Mouse (Mus musculus): ENCODE measurements around the gene Tnnt2.
A peak's percentile ranks its signal among the peaks of the same experiment; 100 is the strongest.

The Tnnt2 gene

DNA sequence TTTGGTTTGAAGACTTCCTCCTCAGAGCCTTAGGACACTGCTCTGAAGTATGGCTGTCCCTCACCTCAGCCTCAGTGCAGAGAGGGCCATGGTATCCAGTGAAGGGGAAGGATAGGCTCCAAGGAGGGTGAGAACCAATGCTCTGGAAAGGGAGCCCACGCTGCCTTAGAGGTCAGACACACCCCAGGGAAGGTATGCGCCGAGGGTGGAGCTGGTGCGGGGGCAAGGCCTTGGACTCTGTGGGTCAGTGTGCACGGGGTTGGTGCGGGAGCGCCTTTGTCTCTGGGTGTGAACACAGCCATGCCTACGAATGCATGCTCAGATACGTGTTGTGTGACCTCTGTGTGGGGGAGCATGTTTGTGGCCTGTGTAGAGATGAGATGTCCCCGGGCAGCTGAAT, 16.1 kb upstream of the Tnnt2 start:
- no peak for DNase-seq

DNA sequence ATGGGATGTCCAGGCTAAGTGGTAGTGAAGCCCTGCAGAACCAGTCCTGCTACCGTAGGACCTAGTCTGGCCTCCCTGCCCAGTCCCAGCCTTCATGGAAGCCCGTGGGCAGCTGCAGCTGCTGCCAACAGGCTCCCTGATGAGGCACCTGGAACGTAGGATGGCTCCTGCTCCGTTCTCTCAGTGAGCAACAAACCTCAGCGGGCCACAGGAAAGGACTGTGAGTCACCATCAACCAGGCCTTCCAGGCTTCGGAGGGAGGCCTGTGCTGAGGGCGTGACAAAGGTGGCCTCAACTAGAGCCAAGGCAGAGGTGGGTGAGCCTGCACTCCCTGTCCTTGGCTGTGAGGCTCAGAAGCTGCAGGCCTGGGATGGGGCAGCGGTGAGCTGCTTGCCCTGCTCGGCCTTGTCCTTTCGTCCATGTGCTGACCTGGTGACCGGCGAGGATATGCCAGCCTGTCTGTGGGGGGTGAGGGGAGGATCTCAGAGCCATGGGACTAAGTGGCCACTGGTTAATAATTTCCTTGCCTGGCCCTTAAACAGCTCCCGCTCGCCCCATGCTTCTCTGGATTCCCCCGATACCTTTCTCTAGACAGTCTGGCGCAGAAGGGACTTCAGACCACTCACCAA, 15.3 kb upstream of the Tnnt2 start:
- DNase-seq, result no peak

DNA sequence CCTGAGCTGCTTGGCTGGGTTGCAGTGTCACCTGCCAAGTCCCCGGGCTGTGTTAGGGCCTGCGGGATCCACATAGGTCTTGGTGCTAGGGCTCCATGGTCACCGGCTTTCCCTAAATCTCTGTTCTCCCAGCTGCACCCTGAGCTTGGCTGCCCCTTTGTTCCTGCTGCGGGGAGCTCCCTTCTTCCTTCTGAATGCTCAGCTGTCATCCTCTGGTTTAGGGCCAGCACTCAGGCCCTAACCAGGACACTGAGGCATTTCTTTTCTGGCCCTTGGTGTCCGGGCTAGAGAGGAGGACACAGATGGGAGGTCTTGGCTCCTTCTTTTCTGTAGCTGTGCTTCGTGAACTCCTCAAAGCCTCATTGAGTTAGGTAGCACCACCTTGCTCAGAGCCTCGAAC, 14.4 kb upstream of the Tnnt2 start:
- peak in 1 of 2 experiments; percentile 29 for DNase-seq

DNA sequence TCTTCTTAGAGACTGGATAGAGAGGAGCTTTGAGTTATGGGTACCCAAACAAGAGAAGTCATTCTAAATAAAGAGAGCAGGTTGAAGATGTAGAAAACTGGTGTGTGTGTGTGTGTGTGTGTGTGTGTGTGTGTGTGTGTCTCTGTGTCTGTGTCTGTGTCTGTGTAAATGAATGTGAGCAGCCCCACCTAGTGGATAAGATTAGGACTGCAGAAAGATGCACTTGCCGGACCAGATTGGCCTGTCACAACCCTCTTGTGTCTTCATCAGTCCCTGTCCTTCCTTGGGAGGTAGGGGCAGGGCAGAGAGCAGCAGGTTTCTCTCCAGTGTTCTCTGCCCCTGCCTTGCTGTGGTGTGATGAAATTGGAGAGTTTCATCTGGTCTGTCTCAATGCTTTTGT, 7.2 kb upstream of the Tnnt2 start:
- DNase-seq, result peak; percentile 45 to 52

DNA sequence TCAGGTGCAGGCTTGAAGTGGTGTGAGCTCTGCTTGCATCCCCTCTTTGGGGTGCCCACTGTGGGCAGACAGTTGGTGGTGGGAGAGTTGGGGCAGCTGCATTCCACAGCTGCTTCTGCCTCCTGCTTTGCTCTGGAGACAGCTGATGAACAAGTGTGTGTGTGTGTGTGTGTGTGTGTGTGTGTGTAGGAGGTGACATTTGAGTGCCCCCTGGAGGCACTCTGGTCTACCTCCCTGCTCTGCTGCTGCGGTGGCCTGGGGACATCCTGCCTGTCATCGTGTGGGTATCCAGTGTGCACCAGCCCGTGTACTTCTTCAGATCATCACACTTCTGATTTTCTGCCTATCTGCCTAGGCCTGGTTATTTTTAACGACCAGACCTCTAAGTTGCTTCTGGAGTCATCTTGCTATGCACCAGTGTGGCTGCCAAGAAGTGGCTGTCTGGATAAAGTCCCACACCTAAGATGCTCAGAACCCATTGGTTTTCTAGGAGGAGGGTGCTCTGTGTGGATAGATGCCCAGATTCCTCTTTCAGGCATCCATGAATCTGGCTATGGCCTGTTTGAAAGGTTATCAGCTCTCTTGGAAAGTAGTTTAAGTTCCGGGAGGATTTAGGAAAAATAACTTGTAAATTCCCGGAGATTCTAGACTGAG, 1.8 kb upstream of the Tnnt2 start:
- no peak for DNase-seq

DNA sequence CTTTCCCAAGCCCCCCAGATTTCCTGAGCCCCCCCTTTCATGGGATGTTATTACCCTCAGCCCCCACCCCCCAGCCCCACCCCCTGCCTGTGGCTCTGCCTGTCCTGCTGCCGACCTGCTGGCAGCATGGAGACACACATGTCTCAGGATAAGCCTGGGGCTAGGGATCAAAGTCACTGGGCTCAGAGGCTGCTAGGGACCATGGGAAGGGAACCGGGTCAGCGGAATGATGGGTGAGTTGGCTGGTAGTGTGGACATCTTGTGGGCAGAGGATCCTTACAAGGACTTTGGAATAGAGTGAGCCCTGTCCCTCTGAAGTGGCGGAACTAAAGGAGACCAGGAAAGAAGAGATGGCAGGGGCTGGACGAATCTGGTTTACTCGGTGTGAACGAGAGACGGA, 1.2 kb upstream of the Tnnt2 start:
- no peak for DNase-seq

DNA sequence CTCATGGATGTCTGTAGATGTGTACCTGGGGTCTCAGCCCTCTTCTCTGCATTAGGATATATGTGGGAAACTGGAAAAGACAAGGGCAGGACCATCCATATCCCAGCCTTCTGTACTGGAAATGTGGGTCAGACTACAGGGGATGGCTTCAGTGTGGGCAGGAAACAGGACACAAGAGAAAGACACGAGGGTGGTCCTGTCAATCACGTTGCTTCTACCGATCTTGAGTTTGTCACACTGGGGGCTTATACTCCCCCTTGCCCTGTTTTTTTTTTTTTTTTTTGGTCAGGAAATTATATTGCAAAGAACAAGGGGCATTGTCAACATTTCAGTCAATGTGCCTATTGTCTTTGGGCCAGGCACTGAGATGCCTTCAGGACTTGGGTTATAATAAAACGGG, 2.5 kb downstream of the Tnnt2 start:
- DNase-seq, result no peak

DNA sequence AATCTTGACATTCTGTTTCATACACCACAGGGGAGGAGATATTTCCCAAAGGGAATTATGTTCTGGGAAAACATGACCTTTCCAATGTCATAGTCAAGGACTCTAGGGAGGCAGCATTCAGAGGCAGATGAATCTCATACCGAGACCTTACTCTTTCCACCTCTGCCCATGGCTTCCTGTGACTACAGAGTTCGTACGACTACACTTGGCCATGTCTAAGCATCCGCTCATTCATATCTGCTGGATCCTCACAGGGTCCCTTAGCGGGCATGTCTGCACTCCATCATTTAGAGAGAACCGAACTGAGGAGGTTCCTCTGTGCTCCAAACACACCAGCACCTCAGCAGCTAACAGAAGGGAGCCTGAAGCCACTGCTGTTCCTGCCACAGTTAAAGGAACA, 2.9 kb downstream of the Tnnt2 start:
- no peak for DNase-seq

DNA sequence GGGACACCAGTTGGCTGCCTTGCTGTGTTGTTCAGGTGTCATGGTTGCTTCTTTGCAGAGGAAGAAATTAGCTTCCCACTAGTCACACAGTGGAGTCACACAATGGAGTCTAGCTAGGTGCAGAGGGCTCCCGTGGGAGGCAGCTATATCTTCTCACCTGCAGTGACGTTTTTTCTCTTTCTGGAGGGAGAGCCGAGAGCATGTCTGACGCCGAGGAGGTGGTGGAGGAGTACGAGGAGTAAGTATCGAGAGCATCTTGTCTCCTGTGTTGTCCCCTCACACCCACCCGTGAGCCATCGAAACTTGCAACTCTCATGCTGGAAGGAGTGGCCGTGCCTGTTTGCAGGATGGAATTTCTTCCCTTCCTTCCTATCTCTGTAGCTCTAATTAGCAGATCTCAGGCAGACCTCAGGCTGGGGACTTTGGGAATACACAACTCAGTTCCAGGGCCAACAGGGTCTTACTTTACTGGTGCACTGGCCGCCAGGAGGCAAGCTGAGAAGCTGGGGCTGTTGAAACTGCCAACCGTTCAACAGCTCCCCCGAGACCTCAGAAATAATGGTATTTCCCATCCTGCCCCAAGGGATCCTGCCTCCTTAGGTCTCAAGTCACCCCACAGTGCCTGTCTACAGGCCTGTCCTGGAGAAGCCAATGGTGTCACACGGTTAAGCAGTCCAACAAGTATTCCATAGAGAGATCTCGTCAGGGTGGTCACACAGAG, 4.7 kb downstream of the Tnnt2 start:
- DNase-seq, result no peak

DNA sequence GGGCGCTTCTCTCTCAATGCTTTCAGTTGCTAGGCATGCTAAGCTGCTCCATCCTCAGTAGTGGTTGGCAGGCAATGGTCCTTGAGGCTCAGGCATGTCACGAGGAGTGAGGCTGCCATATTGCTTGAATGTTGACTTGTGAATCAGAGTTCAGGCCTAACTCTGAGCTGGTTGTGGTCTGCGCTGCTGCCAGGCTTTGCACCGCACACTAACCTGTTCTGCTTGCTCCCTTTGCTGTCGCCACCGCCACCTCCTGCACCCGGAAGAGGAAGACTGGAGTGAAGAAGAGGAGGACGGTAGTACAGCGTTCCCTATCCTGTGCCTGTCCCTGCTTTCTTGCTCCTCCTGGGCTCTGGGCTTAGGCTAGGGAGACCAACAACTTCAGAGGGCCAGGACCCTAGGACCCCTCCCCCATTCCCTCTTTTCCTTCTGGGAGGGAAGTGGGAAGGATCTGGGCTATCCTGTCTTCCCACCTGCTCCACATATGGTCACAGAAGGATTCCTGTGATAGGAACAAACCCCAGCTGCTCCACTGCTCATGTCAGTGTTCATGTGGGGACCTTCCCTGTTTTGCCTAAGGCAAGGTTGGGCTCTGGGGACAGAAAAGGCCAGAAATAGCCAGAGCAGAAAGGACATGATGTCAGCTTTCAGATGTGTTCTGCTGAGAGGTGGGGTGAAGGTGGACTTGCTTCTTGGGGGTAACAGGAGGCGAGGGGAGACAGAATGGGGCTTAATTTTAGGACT, 7.5 kb downstream of the Tnnt2 start:
- no peak for DNase-seq

DNA sequence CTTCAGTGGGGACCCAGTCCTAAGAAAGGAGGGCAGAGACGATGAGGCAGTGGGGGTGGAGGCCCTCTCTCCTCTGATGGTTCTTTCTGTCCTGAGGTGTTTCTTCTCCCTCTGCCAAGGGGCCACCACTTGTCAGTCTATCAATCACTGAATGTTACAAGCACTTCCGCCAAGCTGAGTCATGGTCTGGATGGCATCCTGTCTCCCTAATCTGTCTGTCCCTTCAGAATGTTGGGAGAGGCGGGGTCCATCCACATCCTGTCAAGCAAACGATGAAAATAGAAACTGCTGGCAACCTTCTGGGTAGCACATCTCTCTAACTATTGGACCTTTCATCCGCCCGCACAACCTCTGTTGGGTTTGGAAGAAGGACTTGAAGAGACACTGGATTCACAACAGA, 8.3 kb downstream of the Tnnt2 start:
- no peak for DNase-seq

DNA sequence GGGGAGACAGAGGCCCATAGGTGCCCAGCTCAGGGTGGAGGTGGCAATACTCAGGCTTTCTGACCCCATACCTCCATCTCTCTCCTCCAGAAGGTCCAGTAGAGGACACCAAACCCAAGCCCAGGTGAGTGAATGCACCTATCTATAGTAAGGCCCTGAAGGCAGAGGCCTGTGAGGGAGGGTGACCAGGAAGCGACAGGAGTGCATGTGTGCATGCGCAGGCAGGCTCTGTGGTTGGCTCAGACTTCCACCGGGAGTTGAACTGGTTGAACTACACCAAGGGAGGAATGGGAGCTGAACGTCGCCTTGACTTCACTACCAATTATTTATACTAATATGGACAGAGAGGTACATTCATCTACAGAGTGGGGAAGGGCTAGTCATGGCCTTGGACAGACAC, 10.5 kb downstream of the Tnnt2 start:
- no peak for DNase-seq

DNA sequence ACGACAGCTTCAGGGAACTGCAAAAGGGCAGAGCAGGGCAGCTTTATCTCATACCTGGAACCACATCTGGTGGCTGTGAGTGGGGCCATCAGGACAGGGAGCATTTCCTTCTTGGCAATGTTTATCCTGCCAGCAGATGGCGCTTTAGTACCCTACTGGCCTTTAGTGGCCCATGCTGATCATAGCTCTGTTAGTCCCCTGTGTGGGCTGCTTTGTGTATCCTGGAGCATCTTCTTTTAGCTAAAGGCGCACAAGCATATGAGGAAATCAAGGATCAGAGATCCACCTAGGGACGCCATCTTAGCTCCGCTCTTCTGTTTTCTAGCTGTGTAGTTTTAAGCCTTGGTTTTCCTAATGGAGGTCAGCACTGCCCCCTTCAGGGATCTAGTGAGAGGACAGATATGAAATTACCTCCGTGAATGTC, 11.0 kb downstream of the Tnnt2 start:
- DNase-seq, result peak; percentile 57 to 64

DNA sequence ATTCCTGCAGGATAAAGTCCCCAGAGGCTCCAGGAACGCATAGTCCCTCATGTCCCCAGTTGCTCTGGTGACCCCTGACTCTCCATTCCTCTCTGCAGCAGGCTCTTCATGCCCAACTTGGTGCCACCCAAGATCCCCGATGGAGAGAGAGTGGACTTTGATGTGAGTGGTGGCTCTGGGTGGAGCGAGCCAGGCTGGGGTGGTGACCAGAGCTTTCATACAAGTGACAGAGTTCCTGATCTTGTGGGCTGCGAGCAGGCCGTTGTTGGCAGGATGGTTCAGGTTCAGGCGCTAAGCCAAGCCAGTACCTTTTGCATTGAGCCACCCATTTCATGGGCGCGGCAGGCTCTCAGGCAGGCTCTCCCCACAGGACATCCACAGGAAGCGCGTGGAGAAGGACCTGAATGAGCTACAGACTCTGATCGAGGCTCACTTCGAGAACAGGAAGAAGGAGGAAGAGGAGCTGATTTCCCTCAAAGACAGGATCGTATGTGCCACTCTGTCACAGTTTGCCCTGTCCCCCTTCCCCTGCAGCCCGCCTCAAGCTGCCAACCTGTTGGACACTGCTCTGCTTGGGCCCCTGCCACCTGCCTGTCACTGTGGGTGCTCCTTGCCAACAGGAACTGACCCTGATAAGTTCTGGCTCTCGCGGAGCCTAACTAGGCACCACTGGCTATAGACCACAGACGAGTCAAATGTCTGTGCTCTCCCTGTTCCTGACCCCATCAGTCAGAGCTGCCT, 11.6 kb downstream of the Tnnt2 start:
- peak; percentile 43 to 55 for DNase-seq

DNA sequence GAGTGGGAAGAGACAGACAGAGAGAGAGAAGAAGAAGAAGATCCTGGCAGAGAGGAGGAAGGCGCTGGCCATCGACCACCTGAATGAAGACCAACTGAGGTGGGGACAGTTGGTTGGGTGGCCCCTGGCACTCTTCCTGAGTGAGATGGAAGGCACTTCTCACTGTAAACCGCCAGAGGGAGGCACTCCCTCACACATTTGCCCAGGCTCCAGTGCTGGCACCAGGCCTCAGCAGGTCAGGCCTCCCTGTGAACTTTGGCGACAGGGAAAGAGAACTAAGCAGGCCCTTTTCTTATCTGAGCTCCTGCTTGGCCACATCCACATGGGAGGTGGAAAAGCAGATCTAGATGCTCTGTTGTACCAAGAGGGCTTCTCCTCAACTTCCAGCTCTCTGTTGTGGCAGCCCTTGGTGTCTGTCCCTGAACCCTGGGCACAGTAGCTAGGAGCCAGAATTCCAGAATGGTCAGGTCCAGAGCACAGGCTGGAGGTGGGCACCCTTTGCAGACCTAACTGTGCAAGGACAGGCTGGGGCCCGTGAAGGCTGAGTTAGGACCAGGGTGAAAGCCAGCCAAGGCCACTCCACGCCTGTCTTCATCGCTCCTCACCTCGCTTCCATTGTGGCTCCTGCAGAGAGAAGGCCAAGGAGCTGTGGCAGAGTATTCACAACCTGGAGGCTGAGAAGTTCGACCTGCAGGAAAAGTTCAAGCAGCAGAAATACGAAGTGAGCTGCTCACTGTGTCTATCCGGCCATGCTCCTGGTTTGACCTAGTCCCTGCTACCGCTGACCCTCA, 14.8 kb downstream of the Tnnt2 start:
- DNase-seq, result peak; percentile 62 to 65

DNA sequence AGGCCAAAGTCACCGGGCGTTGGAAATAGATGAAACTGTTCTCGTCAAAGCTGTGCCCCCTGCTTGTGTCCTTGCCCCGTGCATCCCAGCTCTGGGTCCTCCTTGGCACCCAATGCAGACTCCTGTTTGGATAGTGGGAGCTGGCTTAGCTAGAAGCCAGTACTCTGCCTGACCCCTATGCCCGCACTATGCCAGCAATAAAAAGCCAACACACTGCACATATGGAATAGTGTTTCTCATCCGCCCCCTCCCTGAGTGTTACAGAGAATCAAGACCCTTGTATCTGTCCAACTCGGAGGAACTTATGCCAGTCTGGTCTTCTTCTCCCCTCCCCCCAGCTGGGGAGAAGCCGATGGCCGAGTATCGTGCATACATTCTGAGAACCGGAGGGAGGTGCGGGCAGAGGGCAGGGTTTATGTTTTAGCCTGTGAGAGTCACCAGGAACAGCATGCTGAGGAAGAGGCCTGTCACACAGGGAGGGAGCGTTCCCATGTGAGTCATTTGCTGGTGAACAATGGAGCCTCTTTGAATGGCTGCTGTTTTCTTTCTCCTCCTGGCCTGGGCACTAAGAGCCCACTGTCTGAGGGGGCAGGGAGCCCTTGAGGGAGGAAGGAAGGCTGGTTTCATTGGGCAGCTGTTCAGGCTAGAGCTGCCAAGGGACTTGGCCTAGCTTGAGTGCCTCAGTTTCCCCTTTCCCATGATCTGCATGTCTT, 16.0 kb downstream of the Tnnt2 start:
- no peak for DNase-seq

DNA sequence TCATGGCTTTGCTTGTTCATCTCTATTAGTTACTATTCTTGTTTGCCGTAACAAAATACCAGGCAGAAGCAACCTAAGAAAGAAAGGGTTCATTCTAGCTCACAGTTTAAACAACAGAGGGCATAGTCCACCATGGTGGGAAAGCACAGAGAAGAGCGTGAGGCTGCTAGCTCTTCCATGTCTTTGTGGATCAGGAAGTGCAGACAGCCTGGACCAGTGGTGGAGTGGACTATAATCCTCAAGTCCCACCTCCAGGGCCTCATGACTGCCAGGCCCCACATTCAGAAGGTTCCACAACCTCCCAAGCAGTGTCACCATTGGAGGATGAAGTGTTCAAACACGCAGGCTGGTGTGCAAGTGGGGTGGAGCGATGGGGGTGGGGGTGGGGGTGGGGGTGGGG, 17.0 kb downstream of the Tnnt2 start:
- no peak for DNase-seq

DNA sequence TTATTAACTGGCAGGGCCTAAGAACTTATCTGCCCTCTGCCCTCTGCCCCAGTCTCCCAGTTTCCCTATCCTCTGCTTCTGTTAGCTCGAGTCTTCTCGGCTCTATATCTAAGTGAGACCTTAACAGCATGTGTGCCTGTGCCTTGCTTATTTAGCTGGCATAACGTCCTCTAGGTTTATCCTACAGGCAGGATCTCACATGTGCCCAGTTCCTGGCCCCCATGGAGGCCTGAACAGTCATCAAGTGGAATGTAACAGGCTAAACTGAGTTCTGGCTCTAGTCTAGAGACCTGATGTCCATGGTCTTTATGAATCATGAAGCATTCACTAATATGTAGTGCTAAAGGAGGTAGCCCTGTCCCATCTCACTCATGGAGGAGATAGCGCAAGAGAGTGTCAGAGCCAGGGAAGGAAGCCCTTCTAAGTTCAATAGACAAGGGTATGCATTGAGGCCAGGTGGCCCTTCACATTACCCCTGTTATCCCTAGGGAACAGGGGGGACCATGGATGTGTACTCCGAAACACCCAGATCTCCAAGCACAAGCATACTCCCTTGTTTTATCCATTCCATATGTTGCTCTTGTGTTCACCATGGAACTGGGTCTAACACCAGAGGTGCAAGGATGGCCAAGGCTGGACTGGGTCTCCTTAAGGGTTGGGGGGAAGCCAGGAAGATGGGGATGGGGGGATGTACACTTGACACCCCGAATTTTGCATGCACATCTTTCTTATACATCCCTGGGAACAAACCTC, 18.6 kb downstream of the Tnnt2 start:
- no peak for DNase-seq

DNA sequence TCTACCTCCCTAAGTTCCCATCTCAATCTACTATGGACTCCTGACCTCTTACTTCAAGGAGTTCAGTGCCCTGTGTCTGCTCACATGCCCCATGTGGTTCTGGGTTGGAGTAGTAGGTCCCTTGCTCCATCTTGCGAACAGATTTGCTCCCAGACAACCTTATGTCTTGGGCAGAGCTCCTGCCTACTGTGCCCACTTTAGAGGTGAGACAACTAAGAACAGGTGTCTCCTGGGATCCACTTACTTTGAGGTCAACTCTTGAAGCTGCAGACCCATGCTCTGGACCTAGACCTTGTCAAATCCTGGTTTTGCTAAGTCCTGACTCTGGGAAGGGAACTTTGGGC, 19.2 kb downstream of the Tnnt2 start:
- no peak for DNase-seq

DNA sequence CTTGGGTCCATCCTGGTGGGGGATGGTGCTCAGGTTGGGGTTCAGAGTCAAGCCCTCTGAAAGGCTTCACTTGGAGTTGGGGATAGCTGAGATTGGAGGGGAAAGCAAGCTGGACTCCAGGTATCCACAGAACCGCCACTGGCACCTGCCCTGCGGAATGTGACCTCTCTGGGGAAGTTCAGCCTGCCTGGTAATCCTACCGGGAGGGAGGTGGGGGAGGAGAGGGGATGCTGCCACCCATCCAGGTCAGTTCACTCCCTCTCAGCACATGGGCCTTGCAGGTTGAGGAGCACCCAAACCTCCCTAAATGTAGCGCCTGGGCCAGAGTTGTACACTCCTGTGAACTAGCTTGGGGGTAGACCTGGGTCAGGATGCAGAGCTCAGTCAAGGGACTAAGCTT, 19.9 kb downstream of the Tnnt2 start:
- no peak for DNase-seq
